Mouse (Mus musculus) ES-Bruce4 (cell line): ENCODE data around the gene Terf2. TPM values are rescaled to one million over a fixed set of nuclear protein-coding genes. Genes with fewer than 3 reads are reported as not detected.

Experiments
- H3K27ac ChIP-seq: 2 replicates; pipeline ENCODE4 v1.5.1; 2012; ENCODE audit warnings: low read length, inconsistent platforms; ENCODE audit not compliant: insufficient read depth
- H3K27me3 ChIP-seq: 2 replicates; pipeline ENCODE4 v1.6.1; 2012; ENCODE audit warnings: mild to moderate bottlenecking, low read length, inconsistent platforms; ENCODE audit not compliant: control insufficient read depth, poor library complexity, insufficient read depth, severe bottlenecking
- H3K36me3 ChIP-seq: 2 replicates; pipeline ENCODE4 v1.6.1; 2012; ENCODE audit warnings: inconsistent platforms, mild to moderate bottlenecking, low read length, moderate library complexity; ENCODE audit not compliant: control insufficient read depth, poor library complexity, insufficient read depth, severe bottlenecking
- H3K4me1 ChIP-seq: one replicate; pipeline ENCODE4 v1.8.1; 2011; ENCODE audit warnings: low read length; ENCODE audit not compliant: control insufficient read depth, insufficient read depth
- H3K4me3 ChIP-seq: 2 replicates; pipeline ENCODE4 v1.5.1; 2011; ENCODE audit warnings: low read depth, mild to moderate bottlenecking, low read length
- H3K9ac ChIP-seq: 2 replicates; pipeline ENCODE4 v1.6.1; 2012; ENCODE audit warnings: low read depth, mild to moderate bottlenecking, inconsistent platforms; ENCODE audit not compliant: poor library complexity, severe bottlenecking
- H3K9me3 ChIP-seq: replicated peaks from 2 replicates; pipeline ENCODE4 v1.6.1; 2012; ENCODE audit warnings: mild to moderate bottlenecking, low read length, inconsistent platforms; ENCODE audit not compliant: control insufficient read depth, poor library complexity, insufficient read depth, severe bottlenecking
- CTCF ChIP-seq: IDR thresholded peaks from one replicate; pipeline ENCODE4 v1.8.1; 2011; ENCODE audit warnings: low read depth, low read length
- EP300 ChIP-seq: IDR thresholded peaks from 2 replicates; pipeline ENCODE4 v1.6.1; 2011; ENCODE audit warnings: low read depth, low read length; ENCODE audit not compliant: insufficient read depth
- POLR2A ChIP-seq: IDR thresholded peaks from one replicate; pipeline ENCODE4 v1.8.1; 2011; ENCODE audit warnings: low read length; ENCODE audit not compliant: insufficient read depth
- polyA plus RNA-seq: library from polyadenylated mRNA; stranded (reverse); fragments of >200 nt; gene quantifications from 2 replicates; pipeline ENCODE4 v1.2.4, GENCODE M21; 2011; ENCODE audit warnings: low read depth; ENCODE audit not compliant: missing spikeins, insufficient read depth, insufficient read length

Gene Terf2
- polyA plus RNA-seq, 1 experiment: 48.6 TPM

DNA sequence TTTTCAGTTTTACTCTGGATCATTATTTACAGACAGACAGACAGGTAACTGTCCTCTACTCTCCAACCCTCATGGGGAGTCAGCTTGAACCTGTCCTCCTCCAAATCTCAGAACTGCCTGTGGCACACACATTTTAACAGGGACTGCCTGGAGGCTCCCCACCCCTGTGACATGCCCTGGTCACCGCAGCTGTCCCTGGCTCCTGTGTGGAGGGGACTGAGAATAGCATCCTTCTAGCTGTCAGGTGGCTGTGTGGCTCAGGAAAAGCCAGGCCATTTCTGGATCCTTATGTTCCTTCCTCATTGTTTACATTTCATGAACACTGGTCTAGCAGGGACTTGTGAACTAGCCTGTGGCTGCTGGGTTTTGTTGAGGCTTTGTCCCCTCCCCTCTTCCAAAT lies 22.2 kb downstream of the Terf2 start:
- H3K9ac ChIP-seq: no peak overlapping the region
- no peaks in the 10 kb centered on the region for H3K27me3 ChIP-seq
- H3K9me3 ChIP-seq: no peaks in the 10 kb centered on the region
- TF ChIP-seq CTCF: no peak
- TF ChIP-seq POLR2A: no peak
- no peak for TF ChIP-seq EP300
- H3K27ac ChIP-seq: peak overlapping the region; percentile 4; the same call in 1 of the 2 replicates
- no peaks in the 10 kb centered on the region for H3K4me1 ChIP-seq
- H3K4me3 ChIP-seq: no peak overlapping the region
- H3K36me3 ChIP-seq: peaks cover 29% of the 10 kb centered on the region

DNA sequence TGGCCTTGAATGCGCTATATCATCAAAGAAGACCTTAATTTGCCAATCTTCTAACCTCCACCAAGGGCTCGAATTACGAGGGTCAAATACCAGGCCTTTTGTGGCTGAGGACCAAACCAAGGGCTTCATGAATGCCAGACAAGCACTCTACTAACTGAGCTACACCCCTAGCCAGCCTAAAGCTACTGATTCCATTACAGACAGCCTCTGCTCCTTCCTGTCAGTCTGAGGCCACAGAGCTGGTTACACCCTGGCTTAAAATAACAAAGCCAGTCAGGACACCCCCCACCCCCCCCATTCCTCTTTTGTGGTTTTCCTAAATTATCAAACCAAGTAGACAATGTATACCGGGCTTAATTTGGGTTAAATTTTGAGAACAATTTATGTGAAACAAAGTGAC lies 22.6 kb downstream of the Terf2 start:
- H3K4me3 ChIP-seq: no peak overlapping the region
- TF ChIP-seq CTCF (no peak), POLR2A (no peak)

DNA sequence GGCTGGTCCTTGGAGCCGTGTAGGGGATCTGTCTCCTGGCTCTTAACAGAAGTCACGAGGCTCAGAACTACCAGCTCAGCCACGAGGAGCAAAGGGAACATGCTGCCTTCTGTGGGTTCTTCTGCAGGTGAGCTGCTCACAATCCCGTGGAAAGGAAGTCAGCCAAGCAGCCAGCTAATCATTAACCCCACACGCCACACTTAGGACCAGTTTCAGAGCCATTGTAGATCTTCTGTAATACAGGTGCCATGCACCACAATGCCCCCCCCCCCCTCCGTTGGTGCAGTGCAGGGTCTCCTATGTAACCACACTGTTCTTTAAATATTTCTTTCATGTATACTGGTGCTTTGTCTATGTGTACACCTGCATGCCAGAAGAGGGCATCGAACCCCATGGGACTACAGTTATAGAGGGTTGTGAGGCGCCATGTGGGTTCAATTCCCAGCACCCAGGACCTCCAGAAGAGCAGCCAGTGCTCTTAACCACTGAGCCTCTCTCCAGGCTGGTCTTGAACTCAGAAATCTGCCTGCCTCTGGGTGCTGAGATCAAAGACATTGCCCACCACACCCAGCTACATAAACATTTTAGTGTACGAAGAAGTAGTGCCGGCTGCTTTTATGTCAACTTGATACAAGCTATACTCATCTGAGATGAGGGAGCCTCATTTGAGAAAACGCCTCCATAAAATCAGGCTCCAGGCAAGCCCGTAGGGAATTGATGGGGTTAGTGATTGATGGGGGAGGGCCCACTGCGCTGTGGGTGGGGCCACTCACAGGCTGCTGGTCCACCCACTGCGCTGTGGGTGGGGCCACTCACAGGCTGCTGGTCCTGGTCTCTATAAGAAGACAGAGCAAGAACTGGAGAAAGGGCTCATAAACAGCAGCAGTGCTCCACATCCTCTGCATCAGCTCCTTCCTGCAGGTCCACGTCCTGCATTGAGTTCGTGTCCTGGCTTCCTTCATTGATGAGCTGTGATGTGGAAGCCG lies 30.5 kb downstream of the Terf2 start, which contains the start of gene Tmed6:
Gene Tmed6 (minus strand): TSS at position 134 of the 986 bp plus-strand sequence.
- Histone ChIP-seq H3K4me3 (no peak within 1 kb of the TSS), H3K27me3 (no peaks in the 10 kb centered on the region), H3K9ac (no peak within 1 kb of the TSS), H3K9me3 (no peaks in the 10 kb centered on the region), H3K4me1 (peaks cover 1% of the 10 kb centered on the region), H3K36me3 (0 out of 2 replicates have a peak, but pooled peaks cover under 1% of the 10 kb centered on the region), H3K27ac (no peak within 1 kb of the TSS)
- TF ChIP-seq EP300 (no peak), CTCF (no peak), POLR2A (no peak)

More for the DNA sequence above, 22.6 kb downstream of the Terf2 start:
- peaks cover 24% of the 10 kb centered on the region for H3K36me3 ChIP-seq
- peak overlapping the region; percentile 24; the same call in 1 of the 2 replicates for H3K27ac ChIP-seq
- no peaks in the 10 kb centered on the region for H3K9me3 ChIP-seq
- no peak overlapping the region for H3K9ac ChIP-seq
- no peaks in the 10 kb centered on the region for H3K4me1 ChIP-seq
- H3K27me3 ChIP-seq: no peaks in the 10 kb centered on the region

DNA sequence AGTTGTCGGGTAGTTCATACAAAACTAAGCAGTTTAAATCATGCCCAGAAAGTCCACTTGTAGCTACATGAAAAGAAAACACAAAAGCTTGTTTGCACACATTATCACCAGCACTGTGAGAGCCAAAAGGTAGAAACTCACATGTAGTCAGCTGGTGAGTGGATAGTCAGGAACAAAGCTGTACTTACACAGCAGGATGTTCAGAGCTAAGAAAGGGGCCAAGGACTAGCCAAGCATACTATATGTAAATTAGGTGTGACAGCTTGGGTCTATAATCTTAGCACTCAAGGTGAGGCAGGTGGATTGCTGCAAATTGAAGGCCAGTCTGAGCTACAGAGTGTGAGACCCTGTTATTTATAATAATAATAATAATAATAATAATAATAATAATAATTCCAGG lies 33.7 kb downstream of the Terf2 start:
- no peak overlapping the region for H3K4me3 ChIP-seq
- H3K9ac ChIP-seq: no peak overlapping the region
- H3K27ac ChIP-seq: no peak overlapping the region
- TF ChIP-seq CTCF: no peak
- no peak for TF ChIP-seq POLR2A
- no peak for TF ChIP-seq EP300
- H3K9me3 ChIP-seq: no peaks in the 10 kb centered on the region
- H3K27me3 ChIP-seq: no peaks in the 10 kb centered on the region
- peaks cover 1% of the 10 kb centered on the region for H3K4me1 ChIP-seq
- H3K36me3 ChIP-seq: peaks cover 25% of the 10 kb centered on the region

DNA sequence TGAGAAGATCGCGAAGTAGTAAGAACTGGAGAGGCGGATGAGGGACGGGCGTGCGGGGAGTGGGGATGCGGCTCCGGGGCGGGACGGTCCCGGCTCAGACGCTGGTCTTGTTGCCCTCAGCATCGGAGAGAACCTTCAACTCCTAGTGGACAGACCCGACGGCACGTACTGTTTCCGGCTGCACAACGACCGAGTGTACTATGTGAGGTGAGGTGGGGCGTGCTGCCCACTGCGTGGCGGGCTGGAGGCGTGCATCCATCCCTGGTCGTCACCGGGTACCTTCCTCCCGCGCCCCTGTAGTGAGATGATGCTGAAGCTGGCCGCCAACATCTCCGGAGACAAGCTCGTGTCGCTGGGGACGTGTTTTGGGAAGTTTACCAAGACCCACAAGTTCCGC lies 39.4 kb downstream of the Terf2 start:
- peak overlapping the region; percentile 94 for H3K4me3 ChIP-seq
- H3K27me3 ChIP-seq: no peaks in the 10 kb centered on the region
- H3K9me3 ChIP-seq: no peaks in the 10 kb centered on the region
- H3K9ac ChIP-seq: peak overlapping the region; percentile 71
- H3K4me1 ChIP-seq: no peaks in the 10 kb centered on the region
- H3K36me3 ChIP-seq: peaks cover 50% of the 10 kb centered on the region
- TF ChIP-seq CTCF: no peak
- TF ChIP-seq EP300: no peak
- 0 out of 2 replicates have a peak overlapping the region, but pooled peaks have one; percentile 3 for H3K27ac ChIP-seq
